Mouse (Mus musculus): ENCODE results near the gene Eln.

DNA sequence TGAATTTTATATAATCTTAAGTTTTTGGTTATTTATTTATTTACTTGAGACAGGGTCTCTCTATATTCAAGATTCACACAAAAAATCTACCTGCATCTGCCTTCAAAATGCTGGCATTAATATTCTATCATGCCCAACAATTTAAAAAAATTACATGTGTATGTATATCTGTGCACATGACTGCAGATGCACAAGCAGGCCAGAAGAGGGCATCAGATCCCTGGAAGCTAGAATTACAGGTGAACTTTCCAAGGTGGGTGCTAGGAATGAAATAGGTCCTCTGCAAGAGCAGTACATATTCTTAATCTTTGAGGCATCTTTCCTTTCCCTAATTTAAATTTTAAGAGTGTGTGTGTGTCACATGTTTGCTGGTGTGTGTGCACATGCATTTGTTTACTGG is 33.8 kb upstream of the Eln start:
- TF ChIP-seq CTCF (IDR thresholded peaks at IDR 0.05; ENCODE audit: low read depth) (peak; percentile 35; the same call in 1 of the 2 replicates), EP300 (IDR thresholded peaks at IDR 0.05; ENCODE audit: low read depth) (no peak)
